Mouse (Mus musculus) lung, postnatal 0 days (tissue): ENCODE results near the gene Olfm2.

Source experiments
- CTCF ChIP-seq: IDR thresholded peaks from 2 replicates; pipeline ENCODE4 v1.5.1; 2016; ENCODE audit warnings: antibody characterized with exemption, mild to moderate bottlenecking
- EP300 ChIP-seq: IDR thresholded peaks from 2 replicates; pipeline ENCODE4 v1.6.1; 2016; ENCODE audit warnings: antibody characterized with exemption, mild to moderate bottlenecking, control low read depth

GRCm38 (mm10) chr9:20641501-20641900, 104.6 kb downstream of the Olfm2 start:
- TF ChIP-seq CTCF (no peak), EP300 (no peak)
